Mouse (Mus musculus) CD4-positive helper T cell, adult 2 months (primary cell): ENCODE results near the gene Fkbp15.
"Not testable (repeated sequence)": the region's sequence is repeated elsewhere in the genome, so short reads cannot be mapped to it uniquely, and the experiment has no call there.

Source experiments
- DNase-seq: peaks from one replicate; pipeline ENCODE4 v3.0.0-alpha.2; 2012; ENCODE audit warnings: low read depth, missing footprints, low spot score

The Fkbp15 gene

GRCm38 (mm10) chr4:62282969-62283368 is 77.4 kb downstream of the Fkbp15 start:
- DNase-seq, result no peak

GRCm38 (mm10) chr4:62281319-62281718 is 79.0 kb downstream of the Fkbp15 start:
- DNase-seq, result no peak

GRCm38 (mm10) chr4:62278081-62278480 is 82.3 kb downstream of the Fkbp15 start:
- DNase-seq, result no peak

GRCm38 (mm10) chr4:62277222-62277621 is 83.1 kb downstream of the Fkbp15 start:
- DNase-seq, result no peak

- no peak for DNase-seq
These were observed 83.7 kb downstream of the Fkbp15 start for GRCm38 (mm10) chr4:62276642-62277041.

- no peak for DNase-seq
These were observed 85.4 kb downstream of the Fkbp15 start for GRCm38 (mm10) chr4:62274841-62275536.

- DNase-seq, result no peak
These were observed 86.4 kb downstream of the Fkbp15 start for GRCm38 (mm10) chr4:62273916-62274315.

- no peak for DNase-seq
These were observed 87.7 kb downstream of the Fkbp15 start for GRCm38 (mm10) chr4:62272696-62273095.

GRCm38 (mm10) chr4:62267101-62267500 is 93.2 kb downstream of the Fkbp15 start:
- DNase-seq, result no peak

GRCm38 (mm10) chr4:62266016-62266415 is 94.3 kb downstream of the Fkbp15 start:
- not testable (repeated sequence) for DNase-seq

GRCm38 (mm10) chr4:62265154-62265836 is 95.1 kb downstream of the Fkbp15 start:
- DNase-seq, result no peak

- no peak for DNase-seq
These were observed 97.1 kb downstream of the Fkbp15 start for GRCm38 (mm10) chr4:62263133-62263844.

- DNase-seq, result no peak
These were observed 98.1 kb downstream of the Fkbp15 start, which contains the start of gene Slc31a2 for GRCm38 (mm10) chr4:62262276-62262675. Gene Slc31a2, plus strand, starts transcription at chr4:62262562.

- no peak for DNase-seq
These were observed 103.4 kb downstream of the Fkbp15 start for GRCm38 (mm10) chr4:62256931-62257330.

GRCm38 (mm10) chr4:62254551-62254950 is 105.8 kb downstream of the Fkbp15 start:
- no peak for DNase-seq

GRCm38 (mm10) chr4:62251776-62252175 is 108.6 kb downstream of the Fkbp15 start:
- no peak for DNase-seq

- no peak for DNase-seq
These were observed 109.3 kb downstream of the Fkbp15 start for GRCm38 (mm10) chr4:62250896-62251544.
